Mouse (Mus musculus) intestine, embryonic 16.5 days (tissue): ENCODE data around the gene Lmo4. TPM values are rescaled to one million over a fixed set of nuclear protein-coding genes. Genes with fewer than 3 reads are reported as not detected.
A peak's percentile ranks its signal among the peaks of the same experiment; 100 is the strongest.

ENCODE experiments used
- ATAC-seq: fragments of 200-750 bp; cut with Nextera tagmentation; 2 replicates; pipeline ENCODE4 v1.8.0; 2017; ENCODE audit warnings: moderate TSS enrichment, moderate library complexity
- H3K27ac ChIP-seq: fragments of 300-500 bp; sonication (generic); 2 replicates; pipeline ENCODE4 v1.5.1; 2014; ENCODE audit warnings: mild to moderate bottlenecking, low read length
- H3K27me3 ChIP-seq: fragments of 300-500 bp; sonication (generic); replicated peaks from 2 replicates; pipeline ENCODE4 v1.6.1; 2014; ENCODE audit warnings: low read length, control low read depth, mixed read lengths; ENCODE audit not compliant: control insufficient read depth, insufficient read depth
- H3K36me3 ChIP-seq: fragments of 300-500 bp; sonication (generic); 2 replicates; pipeline ENCODE4 v1.6.1; 2014; ENCODE audit warnings: low read length, control low read depth; ENCODE audit not compliant: control insufficient read depth, insufficient read depth
- H3K4me1 ChIP-seq: fragments of 300-500 bp; sonication (generic); 2 replicates; pipeline ENCODE4 v1.6.1; 2014; ENCODE audit warnings: low read length, control low read depth, mixed read lengths; ENCODE audit not compliant: control insufficient read depth, insufficient read depth
- H3K4me2 ChIP-seq: fragments of 300-500 bp; sonication (generic); 2 replicates; pipeline ENCODE4 v1.6.1; 2014; ENCODE audit warnings: low read depth, low read length, control low read depth
- H3K4me3 ChIP-seq: fragments of 300-500 bp; sonication (generic); 2 replicates; pipeline ENCODE4 v1.5.1; 2014; ENCODE audit warnings: mild to moderate bottlenecking, low read length
- H3K9ac ChIP-seq: fragments of 300-500 bp; sonication (generic); 2 replicates; pipeline ENCODE4 v1.6.1; 2014; ENCODE audit warnings: low read depth, low read length
- H3K9me3 ChIP-seq: fragments of 300-500 bp; sonication (generic); 2 replicates; pipeline ENCODE4 v1.6.1; 2016; ENCODE audit warnings: low read length, control low read depth; ENCODE audit not compliant: control insufficient read depth
- WGBS: fragments of 180-500 bp; shearing (Covaris S2); extraction: QIAGEN DNeasy Blood & Tissue Kit; methylation state at CpG from one replicate; pipeline ENCODE4 v1.1.7; 2014; 5-methylcytosine and 5-hydroxymethylcytosine counted together
- polyA plus RNA-seq: library from polyadenylated mRNA; unstranded; fragments of >200 nt; fragmentation: Nextera tagmentation; extraction: Ambion mirVana; gene quantifications from 2 replicates; pipeline ENCODE4 v1.2.1, GENCODE M21; 2015

Gene Lmo4
- polyA plus RNA-seq, 1 experiment from 2014 or later = 57.2 TPM

DNA sequence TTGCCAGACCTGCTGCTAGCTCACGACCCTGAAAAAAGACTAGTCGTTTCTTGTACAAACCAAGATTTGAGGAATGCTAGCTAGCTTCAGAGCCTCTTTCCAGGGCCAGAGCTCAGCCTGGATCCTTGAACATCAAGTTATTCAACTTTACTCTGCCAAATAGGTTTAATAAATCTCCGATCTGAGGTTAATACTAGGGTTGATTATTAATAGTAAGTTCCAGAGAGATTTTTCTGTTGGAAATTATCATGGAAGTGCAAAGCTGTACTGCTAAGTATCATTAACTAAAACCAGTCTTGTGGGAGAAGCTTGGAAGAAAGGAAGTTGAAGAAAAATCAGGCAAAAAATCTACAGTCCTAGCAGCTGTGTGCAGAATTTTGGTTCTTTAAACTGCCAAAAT is 1.2 kb upstream of the Lmo4 start:
- Histone ChIP-seq H3K4me3 (peak overlapping the region; percentile 80), H3K9me3 (no peaks in the 10 kb centered on the region), H3K27ac (peak overlapping the region; percentile 99), H3K36me3 (no peaks in the 10 kb centered on the region), H3K4me2 (peak overlapping the region; percentile 89), H3K4me1 (peaks cover 7% of the 10 kb centered on the region), H3K27me3 (no peaks in the 10 kb centered on the region), H3K9ac (peak overlapping the region; percentile 90)
- ATAC-seq = no peak
- WGBS = 17% methylated on average over 3 of the region's 3 CpGs

DNA sequence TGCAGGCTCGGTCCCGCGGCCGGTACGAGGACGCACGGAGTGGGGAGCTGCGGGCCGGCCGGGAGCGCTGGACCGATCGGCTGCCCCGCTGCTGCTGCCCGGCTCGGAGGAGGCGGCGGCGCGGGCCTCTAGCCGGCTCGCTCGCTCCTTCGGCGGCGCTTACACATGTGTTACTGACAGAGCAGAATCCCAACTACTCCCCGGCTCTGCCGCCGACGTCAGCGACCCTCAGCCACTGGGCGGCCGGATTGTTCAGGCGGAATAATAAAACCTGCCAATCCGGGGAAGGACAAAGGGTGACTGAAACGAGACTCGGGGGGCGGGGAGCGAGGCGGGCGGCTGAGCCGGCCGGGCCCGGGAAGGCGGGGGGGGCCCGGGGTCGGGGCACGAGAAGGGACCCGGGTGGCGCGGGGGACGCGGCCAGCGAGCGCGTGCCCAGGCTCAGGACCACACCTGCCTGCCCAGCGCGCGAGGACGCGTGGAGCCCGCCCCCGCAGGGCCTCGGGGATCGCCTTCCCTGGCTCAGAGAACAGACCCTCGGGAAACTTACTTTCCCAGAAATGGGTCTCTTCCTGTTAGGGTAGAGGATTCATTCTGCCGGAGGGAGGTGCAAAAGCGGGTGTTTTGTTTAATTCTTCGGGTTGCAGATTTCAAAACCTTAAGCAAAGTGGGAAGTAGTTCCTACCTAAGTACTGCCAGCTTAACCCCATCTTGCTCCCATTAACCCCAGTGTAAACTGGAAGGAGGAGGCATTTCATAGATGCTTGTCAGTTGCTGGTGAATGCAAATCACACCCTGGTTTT is 532 bp upstream of the Lmo4 start:
- H3K9ac ChIP-seq = peak overlapping the region; percentile 90
- H3K9me3 ChIP-seq = no peaks in the 10 kb centered on the region
- under 1% methylated on average over 56 of the region's 69 CpGs for WGBS
- no peaks in the 10 kb centered on the region for H3K27me3 ChIP-seq
- no peaks in the 10 kb centered on the region for H3K36me3 ChIP-seq
- peak overlapping the region; percentile 99 for H3K27ac ChIP-seq
- H3K4me2 ChIP-seq = peak overlapping the region; percentile 89
- H3K4me1 ChIP-seq = peaks cover 13% of the 10 kb centered on the region
- peak overlapping the region; percentile 80 for H3K4me3 ChIP-seq
- ATAC-seq = peak; percentile 91

DNA sequence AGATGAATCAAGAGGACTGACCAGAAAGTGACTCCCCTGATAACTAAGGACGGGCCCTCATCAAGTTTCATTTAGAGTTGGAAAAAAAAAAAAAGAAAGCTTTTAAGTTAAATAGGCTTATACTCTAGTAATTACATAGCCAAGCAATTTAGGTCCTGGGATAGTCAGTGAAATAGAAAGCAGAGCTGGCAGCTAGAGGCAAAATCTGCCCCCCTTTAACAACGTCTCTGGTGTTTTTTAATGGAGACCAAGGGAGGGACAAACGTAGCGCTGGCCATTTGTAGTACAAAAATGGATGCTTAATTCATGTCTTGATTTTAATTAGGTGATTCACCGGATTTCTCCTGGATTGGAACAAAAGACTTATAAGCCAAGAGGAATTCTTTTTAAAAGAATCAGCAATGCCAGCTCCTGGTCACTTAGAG is 1.0 kb downstream of the Lmo4 start:
- WGBS = 0% methylated on average over 5 of the region's 5 CpGs
- peak overlapping the region; percentile 99 for H3K27ac ChIP-seq
- H3K4me1 ChIP-seq = peaks cover 19% of the 10 kb centered on the region

DNA sequence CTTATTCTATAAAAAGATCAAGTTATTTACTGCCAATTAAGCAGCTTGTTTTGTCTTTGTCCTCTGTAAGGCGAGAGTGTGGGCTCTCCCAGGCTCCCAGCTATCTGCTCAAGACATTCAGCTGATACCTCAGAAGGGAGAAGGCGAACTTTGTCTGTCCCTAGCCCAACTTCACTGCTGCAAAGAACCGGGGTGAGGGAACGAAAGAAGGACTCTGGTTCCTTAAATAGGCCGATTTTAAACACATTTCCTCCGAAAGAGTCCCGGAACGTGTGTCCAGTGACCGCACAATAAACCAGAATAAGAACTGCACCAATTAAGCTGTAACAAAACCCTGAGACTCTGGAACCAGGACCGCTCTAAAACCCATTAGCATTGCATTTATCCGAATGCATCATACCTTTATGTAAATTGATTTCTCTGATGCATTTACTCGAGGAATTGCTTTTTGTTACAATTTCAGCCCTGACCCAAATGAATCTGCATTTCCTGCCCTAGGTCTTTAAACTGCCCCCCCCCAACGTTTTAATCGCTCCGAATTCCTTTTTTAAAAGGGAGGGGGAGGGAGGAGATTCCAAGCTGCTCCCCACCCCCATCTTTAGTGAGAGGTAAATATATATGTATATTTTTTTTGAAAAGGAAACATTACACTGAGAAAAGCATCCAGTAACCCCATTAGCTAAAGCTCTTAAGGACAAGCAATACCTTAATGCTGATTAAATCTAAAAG is 1.6 kb downstream of the Lmo4 start:
- H3K27me3 ChIP-seq = no peaks in the 10 kb centered on the region
- no peaks in the 10 kb centered on the region for H3K9me3 ChIP-seq
- peak overlapping the region; percentile 89 for H3K4me2 ChIP-seq
- H3K9ac ChIP-seq = peak overlapping the region; percentile 90
- H3K4me1 ChIP-seq = peaks cover 23% of the 10 kb centered on the region
- H3K27ac ChIP-seq = peak overlapping the region; percentile 69
- peak overlapping the region; percentile 80 for H3K4me3 ChIP-seq
- H3K36me3 ChIP-seq = no peaks in the 10 kb centered on the region
- ATAC-seq = no peak
- under 1% methylated on average over 15 of the region's 15 CpGs for WGBS

More for the DNA sequence above, 1.0 kb downstream of the Lmo4 start:
- H3K4me3 ChIP-seq = peak overlapping the region; percentile 80
- H3K9me3 ChIP-seq = no peaks in the 10 kb centered on the region
- no peak for ATAC-seq
- peak overlapping the region; percentile 89 for H3K4me2 ChIP-seq
- H3K27me3 ChIP-seq = no peaks in the 10 kb centered on the region
- H3K36me3 ChIP-seq = no peaks in the 10 kb centered on the region
- peak overlapping the region; percentile 90 for H3K9ac ChIP-seq

DNA sequence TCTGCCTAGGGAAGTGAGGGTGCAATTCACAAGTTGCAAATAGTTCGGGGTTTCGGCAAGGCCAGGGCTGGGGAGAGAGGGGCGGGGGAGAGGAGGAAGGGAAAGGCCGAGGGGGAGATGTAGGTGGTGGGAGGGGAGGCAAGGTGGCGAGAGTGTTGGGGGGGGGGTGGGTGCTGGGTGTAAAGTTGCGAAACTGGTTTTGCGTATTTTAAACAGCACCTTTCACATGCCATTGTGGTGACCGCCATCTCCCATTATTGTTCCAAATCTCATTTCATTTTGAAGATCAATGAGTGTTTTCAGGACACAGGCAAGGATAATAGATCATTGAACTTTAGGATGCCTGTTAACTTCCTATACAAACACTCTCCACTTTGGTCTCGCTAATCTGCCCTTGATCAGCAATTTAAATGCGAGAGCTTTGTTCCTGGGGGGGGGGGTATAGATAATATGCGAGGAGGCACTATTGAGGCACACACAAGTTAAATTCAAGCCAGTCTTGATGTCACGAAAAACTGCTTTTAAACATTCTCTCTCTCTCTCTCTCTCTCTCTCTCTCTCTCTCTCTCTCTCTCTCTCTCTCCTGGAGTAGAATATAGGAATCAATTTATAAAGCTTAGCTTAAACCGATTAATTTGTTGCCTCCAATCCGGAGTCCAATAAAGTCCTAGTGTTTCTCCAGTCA is 2.3 kb downstream of the Lmo4 start:
- peak overlapping the region; percentile 90 for H3K9ac ChIP-seq
- peak overlapping the region; percentile 80 for H3K4me3 ChIP-seq
- peak overlapping the region; percentile 89 for H3K4me2 ChIP-seq
- peaks cover 29% of the 10 kb centered on the region for H3K4me1 ChIP-seq
- H3K27me3 ChIP-seq = no peaks in the 10 kb centered on the region
- no peaks in the 10 kb centered on the region for H3K9me3 ChIP-seq
- ATAC-seq = no peak
- H3K27ac ChIP-seq = peak overlapping the region; percentile 93
- whole genome bisulfite sequencing = under 1% methylated on average over 14 of the region's 14 CpGs
- H3K36me3 ChIP-seq = no peaks in the 10 kb centered on the region

DNA sequence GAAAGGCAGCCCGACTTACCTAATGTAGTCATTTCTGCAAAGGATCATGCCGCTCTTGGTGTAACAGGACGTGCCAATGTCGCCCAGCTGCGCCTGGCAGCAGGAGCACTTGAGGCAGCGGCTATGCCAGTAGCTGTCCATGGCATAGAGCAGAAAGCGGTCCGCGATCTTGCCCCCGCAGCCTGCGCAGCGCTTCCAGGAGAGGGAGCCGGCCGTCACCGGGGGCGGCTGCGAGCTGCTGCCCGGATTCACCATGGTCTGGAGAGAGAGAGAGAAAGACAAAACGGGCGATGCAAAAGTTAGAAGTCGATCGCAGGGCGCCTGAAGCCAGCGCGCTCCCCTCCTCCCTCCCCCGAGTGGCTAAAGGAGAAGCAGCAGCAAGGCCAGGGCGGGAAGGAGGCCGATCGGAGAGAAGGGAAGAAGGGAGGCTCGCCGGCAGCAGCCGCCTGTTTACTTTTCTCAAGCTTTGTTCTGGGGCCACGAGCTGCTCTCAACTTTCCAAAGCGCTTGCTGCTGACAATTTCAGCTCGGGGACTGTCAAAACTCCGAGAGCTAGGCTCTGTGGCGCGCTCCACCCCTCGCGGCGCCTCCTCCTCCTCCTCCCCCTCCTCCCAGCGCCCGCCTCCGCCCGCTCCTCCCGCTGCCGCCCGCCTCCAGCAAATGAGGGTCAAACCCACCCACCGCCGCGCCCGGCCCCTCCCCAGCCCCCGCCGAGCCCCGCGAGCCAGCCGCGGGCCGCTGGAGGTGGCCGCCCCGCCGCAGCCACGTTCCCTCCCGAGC is 3.0 kb downstream of the Lmo4 start:
- no peaks in the 10 kb centered on the region for H3K36me3 ChIP-seq
- peak overlapping the region; percentile 90 for H3K9ac ChIP-seq
- peak overlapping the region; percentile 89 for H3K4me2 ChIP-seq
- H3K4me3 ChIP-seq = peak overlapping the region; percentile 80
- peak; percentile 63 for ATAC-seq
- no peaks in the 10 kb centered on the region for H3K9me3 ChIP-seq
- H3K27me3 ChIP-seq = no peaks in the 10 kb centered on the region
- peaks cover 34% of the 10 kb centered on the region for H3K4me1 ChIP-seq
- under 1% methylated on average over 60 of the region's 64 CpGs for WGBS
- H3K27ac ChIP-seq = peak overlapping the region; percentile 93

DNA sequence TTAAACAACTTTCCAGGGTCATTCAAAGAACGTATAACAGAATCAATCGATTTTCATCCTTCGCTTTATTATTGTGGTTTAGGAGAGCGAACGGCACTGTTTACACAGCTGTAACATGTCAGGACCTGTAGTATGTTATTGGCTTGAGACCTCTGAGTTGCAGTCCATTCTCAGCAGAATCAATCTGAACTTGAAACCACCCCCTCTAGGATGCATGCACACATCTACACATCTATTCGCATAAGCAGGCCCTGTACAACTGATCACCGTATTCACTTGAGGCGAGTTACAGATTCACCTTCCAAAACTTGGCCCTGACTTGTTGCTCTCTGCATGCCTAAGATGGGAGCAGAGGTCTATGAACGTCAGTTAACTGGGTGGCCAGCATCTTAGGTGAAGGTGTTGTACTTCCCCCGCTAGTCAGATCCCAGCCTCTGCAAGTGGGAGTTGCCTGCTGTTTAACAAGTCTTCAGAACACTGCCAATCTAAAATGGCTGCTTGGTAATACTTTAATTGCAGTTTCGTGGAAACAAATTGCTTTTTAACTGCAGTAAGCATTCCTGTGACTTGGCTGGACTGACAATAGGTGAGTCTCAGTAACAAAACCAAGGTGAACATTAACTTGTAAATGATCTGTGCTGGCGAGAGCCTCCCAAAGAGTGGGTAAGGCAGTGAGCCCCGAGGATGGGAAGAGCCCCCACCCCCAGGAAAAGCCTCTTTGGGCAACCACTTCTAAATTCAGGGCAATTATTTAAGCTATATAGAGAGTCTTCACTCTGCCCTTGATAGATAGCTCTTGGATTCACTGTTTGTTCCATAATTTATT is 19.5 kb downstream of the Lmo4 start:
- Histone ChIP-seq H3K9me3 (no peaks in the 10 kb centered on the region), H3K4me2 (no peak overlapping the region), H3K4me1 (peaks cover 6% of the 10 kb centered on the region), H3K27ac (0 out of 2 replicates have a peak overlapping the region, but pooled peaks have one; percentile 34), H3K9ac (no peak overlapping the region), H3K36me3 (peaks cover 16% of the 10 kb centered on the region; the same call in 1 of the 2 replicates), H3K4me3 (no peak overlapping the region), H3K27me3 (no peaks in the 10 kb centered on the region)
- WGBS = 53% methylated on average over 13 of the region's 13 CpGs
- ATAC-seq = peak; percentile 47

DNA sequence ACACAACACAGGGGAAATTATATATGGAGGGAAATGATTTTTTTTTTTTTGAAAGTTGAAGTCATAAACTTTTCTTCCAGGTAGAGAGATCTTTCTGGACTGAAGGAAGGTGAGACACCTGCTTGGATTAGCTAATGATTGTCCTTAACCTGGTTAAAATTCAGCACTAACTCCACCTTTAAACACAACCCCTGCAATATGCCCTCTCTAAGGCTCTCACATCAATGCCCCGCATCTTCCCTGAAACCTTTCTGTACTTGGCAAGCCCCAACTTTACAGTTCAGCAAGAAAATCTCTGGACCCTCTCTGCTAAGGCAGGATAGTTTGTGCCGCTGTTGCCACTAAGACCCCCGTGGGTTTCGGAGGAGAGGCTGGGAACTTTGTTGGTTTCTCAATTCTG is 20.1 kb downstream of the Lmo4 start:
- Histone ChIP-seq H3K4me1 (peaks cover 6% of the 10 kb centered on the region), H3K36me3 (peaks cover 16% of the 10 kb centered on the region; the same call in 1 of the 2 replicates), H3K9me3 (no peaks in the 10 kb centered on the region), H3K27me3 (no peaks in the 10 kb centered on the region), H3K9ac (no peak overlapping the region), H3K4me2 (no peak overlapping the region), H3K4me3 (no peak overlapping the region), H3K27ac (no peak overlapping the region)
- peak; percentile 19; the same call in 1 of the 2 replicates for ATAC-seq
- 68% methylated on average over 4 of the region's 4 CpGs for WGBS
